Mouse (Mus musculus): ENCODE measurements around the gene Lipn. TPM values are rescaled to one million over a fixed set of nuclear protein-coding genes. Genes with fewer than 3 reads are reported as not detected.

The Lipn gene
- total RNA-seq, 2 experiments from 2014 or later, result not detected

Small RNA genes within 50 kb of the gene (microRNA-seq; reads per million reads assigned to microRNA genes)
- not detected for gene Gm23334

Other genes with a start within 250 kb of the Lipn start
- not detected for gene Lipf, start 106.2 kb upstream of the Lipn start, total RNA-seq (2021)
- gene Lipk, start 59.1 kb upstream of the Lipn start, total RNA-seq (2021), result not detected
- gene Lipm, start 33.6 kb downstream of the Lipn start, total RNA-seq (2021), result not detected
- under 1 TPM in 1 of 2 experiments, not detected in 1; 0.41 TPM for gene Ankrd22, start 98.7 kb downstream of the Lipn start, total RNA-seq (2021)
- 10 to 100 TPM; 18.0 to 18.4 TPM for gene Stambpl1, start 124.9 kb downstream of the Lipn start, total RNA-seq (2021)
- gene Acta2, start 188.2 kb downstream of the Lipn start, total RNA-seq (2021), result 10 to 100 TPM; 18.2 to 18.9 TPM
- gene Fas, start 223.3 kb downstream of the Lipn start, total RNA-seq (2021), result 1 to 10 TPM; 1.6 to 1.7 TPM